Mouse (Mus musculus): ENCODE data around the gene Txndc8. TPM values are rescaled to one million over a fixed set of nuclear protein-coding genes. Genes with fewer than 3 reads are reported as not detected.

Txndc8 gene
- polyA plus RNA-seq, 1 experiment from 2014 or later, result not detected

GRCm38 (mm10) chr4:57974400-57975117 lies 34.4 kb downstream of the Txndc8 start:
- 89% methylated on average over 6 of the region's 6 CpGs for WGBS
- Histone ChIP-seq H3K27me3 (no peaks in the 10 kb centered on the region), H3K36me3 (no peaks in the 10 kb centered on the region), H3K4me1 (replicated peaks) (no peaks in the 10 kb centered on the region), H3K9ac (no peak overlapping the region), H3K4me2 (no peak overlapping the region), H3K9me3 (no peaks in the 10 kb centered on the region), H3K4me3 (no peak overlapping the region), H3K27ac (replicated peaks) (no peak overlapping the region)
- no peak for ATAC-seq (ENCODE audit: low read depth)

- no peak overlapping the region for H3K27ac ChIP-seq (replicated peaks)
- WGBS, result 85% methylated on average over 6 of the region's 6 CpGs
- H3K9ac ChIP-seq, result no peak overlapping the region
- no peaks in the 10 kb centered on the region for H3K36me3 ChIP-seq
- H3K27me3 ChIP-seq, result no peaks in the 10 kb centered on the region
- no peaks in the 10 kb centered on the region for H3K4me1 ChIP-seq (replicated peaks)
- no peak for ATAC-seq (ENCODE audit: low read depth)
- no peak overlapping the region for H3K4me2 ChIP-seq
- H3K9me3 ChIP-seq, result no peaks in the 10 kb centered on the region
- H3K4me3 ChIP-seq, result no peak overlapping the region
These were observed 35.2 kb downstream of the Txndc8 start for GRCm38 (mm10) chr4:57973592-57974268.

GRCm38 (mm10) chr4:57970285-57970684 lies 38.6 kb downstream of the Txndc8 start:
- no peaks in the 10 kb centered on the region for H3K36me3 ChIP-seq
- H3K4me3 ChIP-seq, result no peak overlapping the region
- no peak overlapping the region for H3K9ac ChIP-seq
- no peaks in the 10 kb centered on the region for H3K9me3 ChIP-seq
- H3K4me1 ChIP-seq (replicated peaks), result no peaks in the 10 kb centered on the region
- H3K27me3 ChIP-seq, result no peaks in the 10 kb centered on the region
- ATAC-seq (ENCODE audit: low read depth), result no peak
- no peak overlapping the region for H3K4me2 ChIP-seq
- no peak overlapping the region for H3K27ac ChIP-seq (replicated peaks)

- WGBS, result 74% methylated on average over 3 of the region's 3 CpGs
- no peak overlapping the region for H3K27ac ChIP-seq (replicated peaks)
- H3K4me1 ChIP-seq (replicated peaks), result no peaks in the 10 kb centered on the region
- H3K4me2 ChIP-seq, result no peak overlapping the region
- no peak overlapping the region for H3K9ac ChIP-seq
- H3K36me3 ChIP-seq, result no peaks in the 10 kb centered on the region
- H3K4me3 ChIP-seq, result no peak overlapping the region
- no peak for ATAC-seq (ENCODE audit: low read depth)
- H3K27me3 ChIP-seq, result no peaks in the 10 kb centered on the region
- no peaks in the 10 kb centered on the region for H3K9me3 ChIP-seq
These were observed 41.7 kb downstream of the Txndc8 start for GRCm38 (mm10) chr4:57967195-57967594.

GRCm38 (mm10) chr4:57965516-57965915 lies 43.4 kb downstream of the Txndc8 start:
- ATAC-seq (ENCODE audit: low read depth), result no peak
- 93% methylated on average over 4 of the region's 4 CpGs for WGBS
- no peak overlapping the region for H3K9ac ChIP-seq
- H3K27me3 ChIP-seq, result no peaks in the 10 kb centered on the region
- H3K9me3 ChIP-seq, result no peaks in the 10 kb centered on the region
- H3K27ac ChIP-seq (replicated peaks), result no peak overlapping the region
- H3K4me2 ChIP-seq, result no peak overlapping the region
- no peak overlapping the region for H3K4me3 ChIP-seq
- H3K4me1 ChIP-seq (replicated peaks), result no peaks in the 10 kb centered on the region
- H3K36me3 ChIP-seq, result no peaks in the 10 kb centered on the region

- H3K36me3 ChIP-seq, result no peaks in the 10 kb centered on the region
- ATAC-seq (ENCODE audit: low read depth), result no peak
- no peaks in the 10 kb centered on the region for H3K4me1 ChIP-seq (replicated peaks)
- 31% methylated on average over 1 of the region's 1 CpGs for WGBS
- no peaks in the 10 kb centered on the region for H3K9me3 ChIP-seq
- H3K4me3 ChIP-seq, result no peak overlapping the region
- no peak overlapping the region for H3K4me2 ChIP-seq
- H3K27me3 ChIP-seq, result no peaks in the 10 kb centered on the region
- no peak overlapping the region for H3K27ac ChIP-seq (replicated peaks)
- no peak overlapping the region for H3K9ac ChIP-seq
These were observed 44.8 kb downstream of the Txndc8 start for GRCm38 (mm10) chr4:57964143-57964542.

GRCm38 (mm10) chr4:57959056-57959455 lies 49.9 kb downstream of the Txndc8 start:
- Histone ChIP-seq H3K4me1 (replicated peaks) (peaks cover 26% of the 10 kb centered on the region), H3K27ac (replicated peaks) (no peak overlapping the region), H3K27me3 (no peaks in the 10 kb centered on the region), H3K9ac (no peak overlapping the region), H3K4me3 (no peak overlapping the region), H3K4me2 (no peak overlapping the region), H3K36me3 (no peaks in the 10 kb centered on the region), H3K9me3 (no peaks in the 10 kb centered on the region)
- WGBS, result 77% methylated on average over 8 of the region's 8 CpGs
- ATAC-seq (ENCODE audit: low read depth), result no peak

- H3K9me3 ChIP-seq, result no peaks in the 10 kb centered on the region
- no peak overlapping the region for H3K27ac ChIP-seq (replicated peaks)
- no peak overlapping the region for H3K4me2 ChIP-seq
- 74% methylated on average over 9 of the region's 9 CpGs for WGBS
- H3K4me3 ChIP-seq, result no peak overlapping the region
- H3K27me3 ChIP-seq, result no peaks in the 10 kb centered on the region
- ATAC-seq (ENCODE audit: low read depth), result no peak
- no peaks in the 10 kb centered on the region for H3K36me3 ChIP-seq
- peaks cover 34% of the 10 kb centered on the region for H3K4me1 ChIP-seq (replicated peaks)
- no peak overlapping the region for H3K9ac ChIP-seq
These were observed 50.8 kb downstream of the Txndc8 start for GRCm38 (mm10) chr4:57958098-57958497.

- Histone ChIP-seq H3K27me3 (no peaks in the 10 kb centered on the region), H3K36me3 (no peaks in the 10 kb centered on the region), H3K4me2 (peak overlapping the region; percentile 76), H3K4me3 (peak overlapping the region; percentile 91), H3K4me1 (replicated peaks) (peaks cover 34% of the 10 kb centered on the region), H3K27ac (replicated peaks) (peak overlapping the region; percentile 63), H3K9me3 (no peaks in the 10 kb centered on the region), H3K9ac (peak overlapping the region; percentile 62; the same call in 1 of the 2 replicates)
- 51% methylated on average over 11 of the region's 11 CpGs for WGBS
- ATAC-seq (ENCODE audit: low read depth), result no peak
These were observed 51.5 kb downstream of the Txndc8 start for GRCm38 (mm10) chr4:57957200-57958085.

GRCm38 (mm10) chr4:57956029-57956960 lies 52.6 kb downstream of the Txndc8 start, which contains the start of gene Txn1:
Gene Txn1 (minus strand): TSS chr4:57956411.
- Histone ChIP-seq H3K36me3 (peaks cover 9% of the 10 kb centered on the region), H3K27me3 (no peaks in the 10 kb centered on the region), H3K9ac (peak within 1 kb of the TSS; percentile 89), H3K4me1 (replicated peaks) (peaks cover 34% of the 10 kb centered on the region), H3K27ac (replicated peaks) (peak within 1 kb of the TSS; percentile 90), H3K4me3 (peak within 1 kb of the TSS; percentile 91), H3K9me3 (no peaks in the 10 kb centered on the region), H3K4me2 (peak within 1 kb of the TSS; percentile 76)
- WGBS, result under 1% methylated on average over 71 of the region's 71 CpGs
- ATAC-seq (ENCODE audit: low read depth), result peak; percentile 98

GRCm38 (mm10) chr4:57955544-57955958 lies 53.4 kb downstream of the Txndc8 start:
- Histone ChIP-seq H3K4me3 (peak overlapping the region; percentile 91), H3K4me1 (replicated peaks) (peaks cover 34% of the 10 kb centered on the region), H3K27me3 (no peaks in the 10 kb centered on the region), H3K4me2 (peak overlapping the region; percentile 76), H3K9ac (peak overlapping the region; percentile 89), H3K9me3 (no peaks in the 10 kb centered on the region), H3K27ac (replicated peaks) (peak overlapping the region; percentile 90), H3K36me3 (peaks cover 16% of the 10 kb centered on the region)
- ATAC-seq (ENCODE audit: low read depth), result peak; percentile 40
- under 1% methylated on average over 25 of the region's 25 CpGs for WGBS

All from neural tube, embryonic 13.5 days (tissue).